Mouse (Mus musculus) kidney, postnatal 0 days (tissue): Measurements from ENCODE around the gene Sub1. TPM values are rescaled to one million over a fixed set of nuclear protein-coding genes. Genes with fewer than 3 reads are reported as not detected.

ENCODE experiments used
- ATAC-seq: fragments of 200-750 bp; cut with Nextera tagmentation; replicated peaks from 2 replicates; pipeline ENCODE4 v1.8.0; 2017; ENCODE audit warnings: low read depth, moderate number of reproducible peaks, moderate TSS enrichment, moderate library complexity; ENCODE audit not compliant: low FRiP score
- DNase-seq: peaks from one replicate; pipeline ENCODE4 v3.0.0-alpha.2; 2016; ENCODE audit warnings: low spot score
- H3K27ac ChIP-seq: fragments of 300-500 bp; sonication (generic); 2 replicates; pipeline ENCODE4 v1.5.1; 2014; ENCODE audit warnings: mild to moderate bottlenecking
- H3K27me3 ChIP-seq: fragments of 300-500 bp; sonication (generic); 2 replicates; pipeline ENCODE4 v1.6.1; 2014; ENCODE audit warnings: low read length, mixed read lengths; ENCODE audit not compliant: insufficient read depth
- H3K36me3 ChIP-seq: fragments of 300-500 bp; sonication (generic); 2 replicates; pipeline ENCODE4 v1.6.1; 2014; ENCODE audit warnings: low read length, mixed read lengths; ENCODE audit not compliant: insufficient read depth
- H3K4me1 ChIP-seq: fragments of 300-500 bp; sonication (generic); replicated peaks from 2 replicates; pipeline ENCODE4 v1.6.1; 2014; ENCODE audit warnings: antibody characterized with exemption, low read length, mixed read lengths; ENCODE audit not compliant: insufficient read depth
- H3K4me2 ChIP-seq: fragments of 300-500 bp; sonication (generic); 2 replicates; pipeline ENCODE4 v1.6.1; 2014; ENCODE audit warnings: mild to moderate bottlenecking, low read length, moderate library complexity, mixed read lengths
- H3K4me3 ChIP-seq: fragments of 300-500 bp; sonication (generic); replicated peaks from 2 replicates; pipeline ENCODE4 v1.5.1; 2014; ENCODE audit warnings: low read depth, low read length
- H3K9ac ChIP-seq: fragments of 300-500 bp; sonication (generic); 2 replicates; pipeline ENCODE4 v1.6.1; 2014; ENCODE audit warnings: low read depth, low read length
- H3K9me3 ChIP-seq: fragments of 300-500 bp; sonication (generic); replicated peaks from 2 replicates; pipeline ENCODE4 v1.6.1; 2016; ENCODE audit warnings: low read length, inconsistent platforms, mixed read lengths
- CTCF ChIP-seq: IDR thresholded peaks from 2 replicates; pipeline ENCODE4 v1.5.1; 2016; ENCODE audit warnings: antibody characterized with exemption, low read depth, mild to moderate bottlenecking, moderate library complexity
- WGBS: fragments of 180-500 bp; shearing (Covaris S2); extraction: QIAGEN DNeasy Blood & Tissue Kit; methylation state at CpG from one replicate; pipeline ENCODE4 v1.1.7; 2014; 5-methylcytosine and 5-hydroxymethylcytosine counted together
- polyA plus RNA-seq: library from polyadenylated mRNA; unstranded; fragments of >200 nt; fragmentation: Nextera tagmentation; extraction: Ambion mirVana; gene quantifications from 2 replicates; pipeline ENCODE4 v1.2.1, GENCODE M21; 2015

Sub1 gene
- polyA plus RNA-seq, 1 experiment from 2014 or later = 890 TPM

- no peaks in the 10 kb centered on the region for H3K9me3 ChIP-seq
- no peak for ATAC-seq
- 61% methylated on average over 13 of the region's 13 CpGs for WGBS
Measured at GRCm38 (mm10) chr15:12007971-12008800, 11.4 kb upstream of the Sub1 start.

DNA sequence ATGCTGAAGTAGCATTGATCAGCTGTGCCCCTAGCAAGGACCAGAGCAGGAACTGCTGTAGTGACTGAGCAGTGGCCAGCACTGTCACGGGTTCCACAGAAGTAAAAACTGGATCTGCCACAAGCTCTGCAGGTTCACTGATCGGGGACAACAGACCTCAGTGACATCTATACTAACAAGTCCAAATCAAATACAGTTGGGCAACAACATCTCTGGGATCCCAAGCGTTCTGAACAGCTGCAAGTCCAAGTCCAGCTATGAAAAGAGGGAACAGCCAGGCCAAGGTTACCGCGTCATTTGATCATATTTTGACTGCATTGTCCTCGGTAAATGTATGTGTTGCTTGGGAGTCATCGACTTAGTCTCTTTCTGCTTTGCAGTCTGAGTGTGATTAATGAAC lies 10.6 kb upstream of the Sub1 start:
- DNase-seq (no peak), ATAC-seq (no peak)
- H3K27me3 ChIP-seq = no peaks in the 10 kb centered on the region
- TF ChIP-seq CTCF = no peak
- H3K9me3 ChIP-seq = no peaks in the 10 kb centered on the region
- no peak overlapping the region for H3K9ac ChIP-seq
- WGBS = 62% methylated on average over 7 of the region's 7 CpGs
- no peak overlapping the region for H3K4me2 ChIP-seq
- no peak overlapping the region for H3K4me3 ChIP-seq
- H3K27ac ChIP-seq = no peak overlapping the region
- no peaks in the 10 kb centered on the region for H3K4me1 ChIP-seq
- no peaks in the 10 kb centered on the region for H3K36me3 ChIP-seq

More at GRCm38 (mm10) chr15:12007971-12008800, 11.4 kb upstream of the Sub1 start:
- no peaks in the 10 kb centered on the region for H3K4me1 ChIP-seq
- H3K36me3 ChIP-seq = no peaks in the 10 kb centered on the region
- H3K27ac ChIP-seq = no peak overlapping the region
- no peak overlapping the region for H3K4me3 ChIP-seq
- H3K9ac ChIP-seq = no peak overlapping the region
- peak; percentile 36; the same call in 1 of the 2 replicates for TF ChIP-seq CTCF
- H3K4me2 ChIP-seq = no peak overlapping the region
- DNase-seq = peak; percentile 42
- H3K27me3 ChIP-seq = no peaks in the 10 kb centered on the region

- no peak overlapping the region for H3K27ac ChIP-seq
- ATAC-seq (no peak), DNase-seq (no peak)
- H3K4me3 ChIP-seq = no peak overlapping the region
- no peak for TF ChIP-seq CTCF
- H3K9me3 ChIP-seq = no peaks in the 10 kb centered on the region
- H3K4me2 ChIP-seq = no peak overlapping the region
- no peaks in the 10 kb centered on the region for H3K4me1 ChIP-seq
- no peak overlapping the region for H3K9ac ChIP-seq
- H3K27me3 ChIP-seq = no peaks in the 10 kb centered on the region
- 69% methylated on average over 6 of the region's 6 CpGs for whole genome bisulfite sequencing
- no peaks in the 10 kb centered on the region for H3K36me3 ChIP-seq
Measured at GRCm38 (mm10) chr15:12006169-12006568, 9.4 kb upstream of the Sub1 start.

GRCm38 (mm10) chr15:11995815-11996201 lies 975 bp downstream of the Sub1 start:
- H3K9ac ChIP-seq = peak overlapping the region; percentile 100
- peak overlapping the region; percentile 68 for H3K4me2 ChIP-seq
- no peak for TF ChIP-seq CTCF
- H3K36me3 ChIP-seq = peaks cover 7% of the 10 kb centered on the region
- no peaks in the 10 kb centered on the region for H3K27me3 ChIP-seq
- under 1% methylated on average over 25 of the region's 33 CpGs for WGBS
- peak; percentile 97 for DNase-seq
- no peaks in the 10 kb centered on the region for H3K9me3 ChIP-seq
- H3K4me1 ChIP-seq = peaks cover 13% of the 10 kb centered on the region; the same call in 1 of the 2 replicates
- H3K4me3 ChIP-seq = peak overlapping the region; percentile 100
- peak overlapping the region; percentile 93 for H3K27ac ChIP-seq
- ATAC-seq = peak; percentile 99

DNA sequence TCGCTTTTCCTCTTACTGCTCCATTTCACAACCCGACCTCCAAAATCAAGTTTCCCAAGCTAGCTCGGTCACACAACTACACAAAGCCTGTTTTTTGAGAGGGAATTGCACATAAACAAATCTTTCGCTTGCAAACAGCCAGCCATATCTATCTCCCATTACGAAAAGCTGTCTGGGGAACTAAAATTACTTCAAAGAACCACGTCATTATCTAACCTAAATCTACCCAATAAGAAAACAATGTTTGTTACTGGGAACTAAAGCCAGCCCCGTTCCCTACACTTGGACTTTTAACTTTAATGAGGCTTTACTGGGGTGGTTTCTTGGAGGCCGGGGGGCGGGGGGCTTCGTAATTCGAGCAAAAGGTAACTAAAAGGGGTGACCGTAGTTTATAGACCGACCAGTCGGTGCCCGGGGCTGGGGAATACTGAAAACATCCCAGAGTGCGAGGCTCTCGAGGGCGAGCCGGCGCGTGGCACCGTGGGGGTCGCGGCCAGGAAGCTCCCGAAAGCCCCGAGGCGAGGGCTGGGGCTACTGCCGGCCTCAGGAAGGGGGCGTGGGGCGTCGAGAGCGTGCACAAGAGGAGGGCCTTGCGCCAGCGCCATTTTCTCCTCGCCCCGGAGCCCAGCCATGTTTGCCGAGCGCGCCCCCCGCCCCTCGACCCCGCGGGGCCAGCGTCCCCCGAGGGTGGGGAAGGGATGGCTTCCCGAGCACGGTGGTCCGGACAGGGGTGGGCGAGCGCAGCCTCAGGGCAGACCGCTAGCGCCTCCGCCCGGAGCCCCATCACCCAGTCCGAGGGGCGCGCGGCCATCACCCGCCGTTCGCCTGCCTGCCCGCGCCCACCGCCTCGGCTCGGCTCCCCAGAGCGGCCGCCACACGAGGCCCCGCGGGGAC lies 1.6 kb downstream of the Sub1 start:
- Histone ChIP-seq H3K27ac (peak overlapping the region; percentile 93), H3K9me3 (no peaks in the 10 kb centered on the region), H3K36me3 (peaks cover 14% of the 10 kb centered on the region), H3K4me2 (peak overlapping the region; percentile 68), H3K9ac (peak overlapping the region; percentile 100), H3K4me1 (peaks cover 13% of the 10 kb centered on the region; the same call in 1 of the 2 replicates), H3K4me3 (peak overlapping the region; percentile 100), H3K27me3 (no peaks in the 10 kb centered on the region)
- WGBS = under 1% methylated on average over 62 of the region's 71 CpGs
- 0 out of 2 replicates have a peak, but pooled peaks have one; percentile 3 for TF ChIP-seq CTCF
- ATAC-seq = peak; percentile 88
- DNase-seq = peak; percentile 85

GRCm38 (mm10) chr15:11994006-11994405 lies 2.8 kb downstream of the Sub1 start:
- 41% methylated on average over 2 of the region's 2 CpGs for whole genome bisulfite sequencing
- Histone ChIP-seq H3K9ac (no peak overlapping the region), H3K4me3 (peak overlapping the region; percentile 100), H3K36me3 (peaks cover 22% of the 10 kb centered on the region), H3K4me2 (peak overlapping the region; percentile 68), H3K9me3 (no peaks in the 10 kb centered on the region), H3K27ac (no peak overlapping the region), H3K27me3 (no peaks in the 10 kb centered on the region), H3K4me1 (peaks cover 13% of the 10 kb centered on the region; the same call in 1 of the 2 replicates)
- DNase-seq (peak; percentile 52), ATAC-seq (no peak)
- TF ChIP-seq CTCF = no peak
